Mouse (Mus musculus) layer of hippocampus, adult 8-10 months (tissue): ENCODE data around the gene Ank2. TPM values are rescaled to one million over a fixed set of nuclear protein-coding genes. Genes with fewer than 3 reads are reported as not detected.

ENCODE experiments used
- DNase-seq, 2 experiments: peaks; one replicate each; pipeline ENCODE4 v3.0.0; 2022; ENCODE audit warnings: low spot score in 2 of 2
- microRNA-seq, 2 experiments: library from miRNA; unstranded; fragments of <30 nt; microRNA quantifications; one replicate each; pipeline ENCODE4 v1.2.0; 2022
- total RNA-seq, 4 experiments: library from RNA; stranded (reverse); gene quantifications; 2 replicates each; pipeline ENCODE4 v1.2.4; 2022

Gene Ank2
- total RNA-seq, 4 experiments from 2014 or later = 710 to 787 (median 750) TPM

- no peak for DNase-seq
Measured at GRCm38 (mm10) chr3:126921941-126922340, 577.2 kb downstream of the Ank2 start.

GRCm38 (mm10) chr3:126920296-126920695 lies 578.9 kb downstream of the Ank2 start:
- no peak for DNase-seq

GRCm38 (mm10) chr3:126918805-126919473 lies 580.2 kb downstream of the Ank2 start:
- no peak for DNase-seq

- DNase-seq = no peak
Measured at GRCm38 (mm10) chr3:126916381-126916780, 582.8 kb downstream of the Ank2 start.

DNA sequence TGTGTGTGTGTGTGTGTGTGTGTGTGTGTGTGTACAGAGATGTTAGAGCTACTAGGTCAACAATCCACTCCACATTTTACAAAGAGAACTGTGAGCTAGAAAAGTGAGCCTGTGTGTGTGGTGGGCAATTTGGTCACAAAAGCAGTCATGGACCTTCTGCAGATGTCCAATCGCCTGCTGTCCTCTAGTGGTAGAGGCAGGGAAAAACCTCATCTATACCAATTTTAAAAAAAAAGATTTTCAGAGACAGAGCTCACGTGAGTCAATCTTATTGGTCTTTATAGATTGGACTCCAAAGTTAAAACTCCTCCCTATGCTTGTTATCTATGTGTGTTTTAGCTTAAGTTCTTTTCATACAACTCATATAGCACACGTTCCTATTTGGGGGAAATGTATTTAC lies 595.6 kb downstream of the Ank2 start:
- DNase-seq = no peak

- DNase-seq = no peak
Measured at GRCm38 (mm10) chr3:126886644-126887043, 612.5 kb downstream of the Ank2 start.

GRCm38 (mm10) chr3:126886090-126886489 lies 613.1 kb downstream of the Ank2 start:
- no peak for DNase-seq

DNA sequence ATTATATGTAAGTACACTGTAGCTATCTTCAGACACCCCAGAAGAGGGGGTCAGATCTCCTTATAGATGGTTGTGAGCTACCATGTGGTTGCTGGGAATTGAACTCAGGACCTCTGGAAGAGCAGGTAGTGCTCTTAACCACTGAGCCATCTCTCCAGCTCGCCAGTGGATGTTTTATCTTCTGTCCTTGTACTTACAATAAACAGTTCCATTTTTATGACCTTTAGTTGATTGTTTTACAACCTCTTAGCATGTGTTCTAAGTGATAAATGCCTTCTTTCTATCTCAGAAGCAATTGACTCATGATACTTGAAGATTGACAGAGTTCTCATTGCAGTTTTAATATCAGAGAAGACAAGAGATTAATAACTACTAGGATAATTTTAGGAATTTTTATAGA lies 620.9 kb downstream of the Ank2 start:
- DNase-seq = no peak

Small RNAs within 50 kb of the gene (microRNA-seq; reads per million reads assigned to microRNA genes)
- gene Gm44494 = 0 reads per million in 2 experiments
- gene Mir302a = 0.25 to 93.2 reads per million in 2 experiments
- 0.51 to 89.7 reads per million in 2 experiments for gene Mir302b
- gene Mir302c = 0 to 15.6 reads per million in 2 experiments
- gene Mir302d = 0.76 to 51.7 reads per million in 2 experiments
- 0 reads per million in 2 experiments for gene Mir367

Other genes starting within 250 kb of the Ank2 start
- 10 to 100 TPM; 15.2 to 21.1 (median 18.0) TPM for gene Larp7, start 54.0 kb upstream of the Ank2 start, total RNA-seq
- gene Zgrf1, start 54.1 kb upstream of the Ank2 start, total RNA-seq = 1 to 10 TPM; 2.4 to 4.0 (median 2.7) TPM
- under 1 TPM; 0.61 to 0.93 (median 0.74) TPM for gene Neurog2, start 133.8 kb upstream of the Ank2 start, total RNA-seq